Mouse (Mus musculus) lung, postnatal 36 days (tissue): ENCODE measurements at regions not wholly inside any gene's neighbourhood (a gene's known extent, or its start where the extent isn't known, plus 50 kb on each side); places are given as distances from the start of the nearest gene placed in this dataset.
"Not testable (repeated sequence)": the region's sequence is repeated elsewhere in the genome, so short reads cannot be mapped to it uniquely, and the experiment has no call there.

Experiments used
- DNase-seq: peaks from one replicate; pipeline ENCODE4 v3.0.0; 2022; ENCODE audit warnings: mixed read lengths

GRCm38 (mm10) chr13:78900693-78901092 lies 701.1 kb upstream of the Nr2f1 start:
- DNase-seq, result no peak

GRCm38 (mm10) chr13:78892252-78892651 lies 692.7 kb upstream of the Nr2f1 start:
- no peak for DNase-seq

GRCm38 (mm10) chr13:78883062-78883461 lies 683.5 kb upstream of the Nr2f1 start:
- DNase-seq, result no peak

- DNase-seq, result no peak
These were observed 673.0 kb upstream of the Nr2f1 start for GRCm38 (mm10) chr13:78872582-78872981.

- DNase-seq, result no peak
These were observed 672.4 kb upstream of the Nr2f1 start for GRCm38 (mm10) chr13:78871976-78872375.

GRCm38 (mm10) chr13:78871254-78871653 lies 671.7 kb upstream of the Nr2f1 start:
- DNase-seq, result no peak

GRCm38 (mm10) chr13:78824357-78824756 lies 624.8 kb upstream of the Nr2f1 start:
- DNase-seq, result not testable (repeated sequence)

GRCm38 (mm10) chr13:78809656-78810055 lies 610.1 kb upstream of the Nr2f1 start:
- DNase-seq, result peak; percentile 2

- no peak for DNase-seq
These were observed 603.2 kb upstream of the Nr2f1 start for GRCm38 (mm10) chr13:78802838-78803124.

GRCm38 (mm10) chr13:78802011-78802837 lies 602.7 kb upstream of the Nr2f1 start:
- no peak for DNase-seq

- no peak for DNase-seq
These were observed 600.1 kb upstream of the Nr2f1 start for GRCm38 (mm10) chr13:78799641-78800040.

- DNase-seq, result no peak
These were observed 595.7 kb upstream of the Nr2f1 start for GRCm38 (mm10) chr13:78795228-78795627.

- DNase-seq, result no peak
These were observed 584.7 kb upstream of the Nr2f1 start for GRCm38 (mm10) chr13:78784285-78784684.

- DNase-seq, result no peak
These were observed 584.2 kb upstream of the Nr2f1 start for GRCm38 (mm10) chr13:78783591-78784240.
